Mouse (Mus musculus) frontal cortex, postnatal 10 days (tissue): ENCODE measurements at regions not wholly inside any gene's neighbourhood (a gene's known extent, or its start where the extent isn't known, plus 50 kb on each side); places are given as distances from the start of the nearest gene placed in this dataset.
A peak's percentile ranks its signal among the peaks of the same experiment; 100 is the strongest.
"Not testable (repeated sequence)": the region's sequence is repeated elsewhere in the genome, so short reads cannot be mapped to it uniquely, and the experiment has no call there.

Source experiments
- DNase-seq, 2 experiments: peaks; one replicate each; pipeline ENCODE4 v3.0.0; 2022; ENCODE audit warnings: low spot score in 2 of 2, mixed read lengths in 1 of 2

DNA sequence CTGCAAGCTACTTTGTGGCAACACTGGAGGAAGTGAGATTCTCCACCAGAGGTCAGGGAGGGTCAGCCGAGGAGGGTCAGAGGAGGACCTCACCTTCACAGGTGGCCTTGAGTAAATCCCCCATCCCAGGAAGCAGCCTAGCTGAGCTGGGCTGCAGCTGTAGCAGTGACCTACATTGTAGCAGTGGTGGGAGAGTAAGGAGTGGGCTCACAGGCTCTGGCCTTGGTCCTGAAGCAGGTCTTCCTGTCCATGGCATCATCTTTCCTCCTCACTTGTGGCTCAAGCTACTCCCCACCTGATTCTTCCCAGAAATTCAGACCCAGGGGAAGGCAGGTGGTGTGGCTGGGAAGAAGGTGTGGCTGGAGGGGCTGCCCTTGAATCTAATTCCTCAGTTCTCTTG, 84.3 kb downstream of the 1810013L24Rik start:
- DNase-seq, result not testable (repeated sequence)

DNA sequence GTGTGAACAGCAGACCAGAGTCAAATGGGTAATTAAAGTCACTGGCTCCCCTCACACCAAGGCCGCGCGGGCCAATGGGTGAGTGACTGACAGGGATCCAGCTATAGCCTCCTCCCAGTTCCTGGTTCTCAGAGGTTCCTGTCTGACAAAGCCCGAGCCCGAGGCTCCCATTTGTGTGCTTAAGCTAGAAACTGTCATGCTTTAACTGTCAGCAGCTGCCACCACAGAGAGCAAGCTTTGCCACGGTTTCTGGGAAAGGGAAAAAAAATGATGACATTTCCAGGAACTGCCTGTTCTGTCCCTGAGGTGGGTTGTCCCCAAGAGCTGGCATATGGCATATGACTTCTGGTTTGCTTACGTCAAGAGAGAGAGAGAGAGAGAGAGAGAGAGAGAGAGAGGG, 86.2 kb downstream of the 1810013L24Rik start:
- DNase-seq, result peak in 1 of 2 experiments; percentile 15

DNA sequence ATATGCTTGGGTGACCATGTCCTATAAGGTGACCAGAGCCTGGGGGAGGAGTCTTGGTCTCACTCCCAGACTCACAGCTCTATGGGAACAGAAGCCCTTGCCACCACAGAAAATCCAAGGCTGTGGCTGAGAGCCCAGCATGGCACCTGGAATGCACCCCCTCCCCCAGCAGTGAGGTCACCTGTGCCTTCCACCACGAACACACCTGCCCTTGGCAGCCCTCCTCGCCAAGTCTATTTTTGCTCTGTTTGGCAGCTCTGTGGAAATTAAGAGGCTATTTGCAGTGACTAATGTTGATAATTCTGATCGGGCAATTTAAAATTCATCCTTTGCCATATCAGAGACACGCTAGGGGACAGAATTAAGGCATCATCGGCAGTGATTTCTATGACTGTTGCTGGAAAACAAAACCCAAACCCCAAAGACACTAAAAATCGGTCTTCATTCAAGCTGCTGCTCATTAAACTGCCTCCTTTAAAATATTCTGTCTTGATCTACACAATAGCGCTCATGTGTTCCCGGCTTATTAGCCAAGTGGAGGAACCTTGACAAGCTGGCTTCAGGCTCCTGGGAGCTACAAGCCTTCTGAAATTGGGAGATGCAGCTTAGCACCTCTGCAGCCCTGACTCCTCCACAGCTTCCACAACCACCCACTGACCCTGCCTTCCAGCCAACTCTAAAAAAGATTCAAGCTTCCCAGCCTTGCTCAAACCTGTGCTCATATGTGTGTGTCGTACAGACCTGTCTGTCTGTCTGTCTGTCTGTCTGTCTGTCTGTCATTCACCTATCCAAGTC, 89.0 kb downstream of the 1810013L24Rik start:
- DNase-seq, result no peak

GRCm38 (mm10) chr16:8924732-8925131, 94.8 kb downstream of the 1810013L24Rik start:
- no peak for DNase-seq

DNA sequence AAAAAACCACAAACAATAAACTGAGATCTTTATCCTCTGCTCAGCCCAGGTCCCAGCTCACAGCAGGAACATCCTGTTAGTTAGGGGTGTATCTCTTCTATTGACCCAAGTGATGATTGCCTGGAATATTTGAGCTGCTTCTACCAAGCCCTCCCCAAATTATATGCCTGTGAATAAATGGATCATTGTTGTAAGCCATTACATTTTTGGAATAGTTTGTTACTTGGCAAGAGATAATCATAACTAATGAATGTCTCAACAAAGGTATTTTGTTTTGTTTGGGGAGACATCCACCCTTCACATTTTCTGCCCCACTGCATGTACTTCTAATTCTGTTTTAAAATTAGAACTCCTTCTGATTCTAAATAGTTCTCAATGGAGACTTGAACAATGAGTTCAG, 102.1 kb downstream of the 1810013L24Rik start:
- no peak for DNase-seq

DNA sequence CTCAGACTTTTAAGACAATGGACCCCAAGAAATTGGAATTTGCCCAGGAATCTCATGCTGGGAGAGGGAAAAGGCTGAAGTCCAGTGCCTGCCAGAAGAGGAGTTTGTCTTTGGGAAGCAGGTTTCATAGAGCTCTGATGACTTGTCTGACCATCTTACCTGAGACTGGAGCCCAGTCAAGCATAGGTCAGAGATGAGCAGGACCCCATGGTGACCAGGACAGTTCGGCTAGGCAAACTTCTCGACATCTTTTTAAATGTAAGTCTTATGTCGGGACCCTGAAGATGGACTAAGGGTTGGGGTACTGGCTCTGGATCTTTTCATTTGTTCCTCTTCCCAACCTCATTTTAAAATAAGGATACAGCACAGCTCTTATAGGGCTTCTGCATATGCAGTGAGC, 103.2 kb downstream of the 1810013L24Rik start:
- DNase-seq, result no peak

- no peak for DNase-seq
Measured at GRCm38 (mm10) chr16:8936446-8936845, 106.5 kb downstream of the 1810013L24Rik start.

DNA sequence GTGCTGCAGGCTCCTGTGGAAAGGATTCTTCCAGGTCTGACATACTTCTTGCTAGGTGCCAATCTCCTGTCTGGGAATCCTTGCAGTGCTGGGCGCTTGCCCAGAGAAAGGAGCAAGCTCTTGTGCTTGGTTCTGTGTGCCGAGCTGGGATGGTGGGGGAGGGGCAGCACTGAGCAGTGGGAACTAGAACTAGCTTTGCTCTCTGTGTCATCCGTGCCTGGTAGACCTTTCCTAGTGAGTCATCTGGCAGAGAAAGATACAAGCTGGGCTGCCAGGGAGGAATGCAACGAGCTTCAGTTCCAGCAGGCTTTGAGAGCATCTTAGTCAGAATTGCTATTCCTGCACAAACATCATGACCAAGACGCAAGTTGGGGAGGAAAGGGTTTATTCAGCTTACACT, 108.6 kb downstream of the 1810013L24Rik start:
- DNase-seq, result peak; percentile 54 to 75

- no peak for DNase-seq
Measured at GRCm38 (mm10) chr16:8939136-8939535, 109.2 kb downstream of the 1810013L24Rik start.

- DNase-seq, result no peak
Measured at GRCm38 (mm10) chr16:8944412-8945102, 114.7 kb downstream of the 1810013L24Rik start.

GRCm38 (mm10) chr16:8947846-8948245, 117.9 kb downstream of the 1810013L24Rik start:
- no peak for DNase-seq

- DNase-seq, result no peak
Measured at GRCm38 (mm10) chr16:8951156-8951899, 121.4 kb downstream of the 1810013L24Rik start.

DNA sequence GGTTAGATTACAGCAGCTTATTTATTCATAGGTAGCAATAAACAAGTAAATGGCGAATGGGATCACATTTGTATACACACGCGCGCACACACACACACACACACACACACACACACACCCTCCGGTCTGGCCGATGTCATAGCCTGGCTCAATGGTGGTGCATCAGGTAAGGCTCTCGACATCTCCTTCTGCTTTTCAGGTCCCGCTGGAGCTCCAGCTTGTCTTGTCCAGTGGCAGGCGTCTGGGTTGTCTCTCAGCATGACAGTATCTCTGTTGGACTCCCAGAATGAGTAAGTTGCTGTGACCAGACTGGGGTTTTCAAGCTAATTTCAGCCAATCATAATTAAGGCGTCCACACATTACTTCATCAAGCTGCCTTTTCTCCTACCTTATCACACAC, 131.8 kb downstream of the 1810013L24Rik start:
- DNase-seq, result no peak

- peak in 1 of 2 experiments; percentile 32 for DNase-seq
Measured at GRCm38 (mm10) chr16:8993521-8994250, 163.8 kb downstream of the 1810013L24Rik start.

DNA sequence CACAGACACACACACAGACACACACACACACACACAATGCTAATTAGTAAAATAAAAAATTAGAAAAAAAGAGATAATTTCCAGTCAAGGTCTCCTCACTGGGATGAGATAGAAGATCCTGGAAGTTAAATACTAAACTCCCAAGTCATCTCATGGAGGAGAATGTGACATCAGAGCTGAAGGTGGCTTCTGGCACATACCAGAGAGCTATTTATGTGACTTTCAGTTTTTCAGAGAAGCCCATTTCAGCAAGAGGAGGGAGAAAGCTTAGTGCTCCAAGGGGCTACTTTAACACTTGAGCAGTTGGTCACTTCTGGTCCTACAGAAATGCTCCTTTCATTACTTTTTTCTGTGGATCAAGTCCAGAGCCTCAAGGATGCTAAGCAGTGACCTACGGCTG, 164.6 kb downstream of the 1810013L24Rik start:
- no peak for DNase-seq

DNA sequence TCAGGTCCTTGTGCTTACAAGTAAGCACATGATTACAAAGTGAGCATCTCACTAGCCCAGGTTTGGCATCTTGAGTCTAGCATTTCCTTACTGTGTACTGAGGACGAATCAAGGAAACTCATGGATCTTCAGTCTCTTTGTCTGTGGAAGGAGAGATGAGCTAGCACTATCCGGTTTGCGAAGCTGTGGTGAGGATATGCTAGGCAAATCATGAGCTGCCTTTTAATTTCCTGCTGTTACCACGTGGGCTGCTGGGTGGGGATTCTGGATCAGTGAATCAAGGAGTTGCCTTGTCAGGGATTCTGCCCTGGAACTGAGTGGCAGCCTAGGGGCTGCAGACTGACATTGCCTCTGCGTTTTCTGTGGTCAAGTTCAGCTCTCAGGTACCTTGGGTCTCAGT, 167.3 kb downstream of the 1810013L24Rik start:
- no peak for DNase-seq

DNA sequence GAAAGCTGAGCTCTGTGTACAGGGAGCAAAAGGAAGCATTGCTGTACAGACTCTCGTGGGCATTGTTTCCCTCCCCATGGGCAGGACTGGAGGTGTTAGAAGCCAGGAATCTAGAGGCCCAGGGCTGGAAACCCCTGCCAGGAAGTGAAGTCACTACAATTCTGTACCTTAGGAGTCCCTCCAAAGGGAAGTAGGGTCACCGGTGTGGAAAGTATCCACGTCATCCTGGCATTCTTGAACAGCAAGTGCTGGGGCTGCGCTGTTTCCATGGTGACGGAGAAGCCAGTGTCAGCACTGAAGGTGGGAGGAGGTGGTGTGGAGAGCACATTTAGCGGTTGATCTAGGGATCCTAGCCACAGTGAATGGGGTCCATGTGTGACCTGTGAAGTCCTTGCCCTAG, 174.1 kb downstream of the 1810013L24Rik start:
- peak; percentile 36 to 52 for DNase-seq

DNA sequence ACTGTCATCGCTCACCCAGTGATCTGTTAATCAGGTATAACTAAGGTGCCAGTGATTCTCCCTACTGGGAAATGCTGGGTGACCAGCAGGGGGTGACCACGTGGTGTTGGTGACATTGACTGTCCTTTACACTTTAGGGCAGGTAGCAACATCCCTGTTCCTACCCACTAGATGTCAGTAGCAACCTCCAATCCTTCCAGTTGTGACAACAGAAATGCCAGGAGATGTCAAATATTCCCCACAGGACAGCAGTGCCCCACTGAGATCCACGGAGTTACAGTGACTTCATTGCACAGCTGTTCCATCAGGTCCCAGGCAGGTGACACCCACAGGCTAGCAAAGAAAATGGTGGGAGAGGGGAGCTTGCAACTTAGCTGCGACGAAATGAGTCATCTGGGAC, 176.0 kb downstream of the 1810013L24Rik start:
- no peak for DNase-seq

DNA sequence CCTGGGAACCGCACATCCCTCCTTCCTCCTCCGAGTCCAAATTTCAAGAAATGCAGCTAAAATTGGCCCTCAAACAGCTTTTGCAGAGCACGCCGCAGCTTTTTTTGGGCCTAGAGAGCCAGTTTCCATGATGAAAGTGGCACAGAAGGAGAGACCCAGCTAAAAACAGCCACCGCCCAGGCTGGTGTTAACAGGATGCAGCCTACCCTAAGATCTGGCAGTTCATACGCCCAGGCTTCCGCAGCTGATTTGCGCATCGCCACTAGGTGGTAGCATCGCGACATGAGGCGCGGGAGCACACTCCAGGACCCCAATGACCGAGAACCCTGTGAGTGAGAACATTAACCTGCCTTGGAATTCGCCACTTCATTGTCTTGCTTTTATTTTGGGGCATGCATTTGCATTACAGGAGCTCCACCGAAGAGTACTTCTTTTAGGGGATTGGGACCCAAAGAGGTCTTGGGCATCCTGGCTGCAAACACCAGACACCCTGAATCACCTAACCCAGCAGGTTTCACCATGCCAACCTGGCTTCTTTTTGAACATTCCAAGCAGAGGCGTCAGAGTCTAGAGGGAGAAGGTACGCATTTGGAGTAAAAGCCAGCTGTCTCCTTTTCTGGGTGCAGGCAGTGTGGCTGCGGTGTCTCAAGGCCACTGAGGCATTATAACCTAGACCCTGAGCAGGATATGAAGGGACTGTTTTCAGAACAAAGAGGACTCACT, 179.6 kb downstream of the 1810013L24Rik start:
- DNase-seq, result peak; percentile 80 to 88

DNA sequence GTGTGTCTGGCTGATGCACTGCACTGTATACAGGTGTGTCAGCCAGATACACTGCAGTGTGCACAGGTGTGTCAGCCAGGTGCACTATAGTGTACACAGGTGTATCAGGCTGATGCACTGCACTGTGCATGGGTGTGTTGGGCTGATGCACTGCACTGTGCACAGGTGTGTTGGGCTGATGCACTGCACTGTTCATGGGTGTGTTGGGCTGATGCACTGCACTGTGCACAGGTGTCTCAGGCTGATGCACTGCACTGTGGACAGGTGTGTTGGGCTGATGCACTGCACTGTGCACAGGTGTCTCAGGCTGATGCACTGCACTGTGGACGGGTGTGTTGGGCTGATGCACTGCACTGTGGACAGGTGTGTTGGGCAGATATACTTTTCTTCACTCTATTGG, 181.2 kb downstream of the 1810013L24Rik start:
- DNase-seq, result no peak

- no peak for DNase-seq
Measured at GRCm38 (mm10) chr16:9011691-9012090, 181.8 kb downstream of the 1810013L24Rik start.
